Mouse (Mus musculus) CH12.LX (cell line): ENCODE measurements around the gene Ndufb5. TPM values are rescaled to one million over a fixed set of nuclear protein-coding genes. Genes with fewer than 3 reads are reported as not detected.
A peak's percentile ranks its signal among the peaks of the same experiment; 100 is the strongest.

Experiments used
- DNase-seq: peaks from one replicate; pipeline ENCODE4 v3.0.0-alpha.2; 2013; ENCODE audit errors: extremely low read depth
- H3K27ac ChIP-seq: 2 replicates; pipeline ENCODE4 v1.5.1; 2012; ENCODE audit warnings: low read depth, mild to moderate bottlenecking, control low read depth, moderate library complexity; ENCODE audit not compliant: insufficient read depth
- H3K27me3 ChIP-seq: replicated peaks from 2 replicates; pipeline ENCODE3; 2012; ENCODE audit warnings: inconsistent platforms
- H3K36me3 ChIP-seq, 2 experiments: replicated peaks in 1 of 2; 2 replicates each; pipeline versions ENCODE3 to v1.6.1; 2012; ENCODE audit warnings: inconsistent platforms in 1 of 2, low read length in 1 of 2, mild to moderate bottlenecking in 1 of 2, mixed read lengths in 1 of 2, moderate library complexity in 1 of 2; ENCODE audit not compliant: control insufficient read depth in 1 of 2, insufficient read depth in 1 of 2
- H3K4me1 ChIP-seq, 2 experiments: 2 replicates each; pipeline ENCODE4 v1.6.1; 2012; ENCODE audit warnings: inconsistent platforms in 1 of 2, moderate library complexity in 1 of 2; ENCODE audit not compliant: insufficient read depth in 2 of 2, control insufficient read depth in 1 of 2
- H3K4me2 ChIP-seq: 2 replicates; pipeline ENCODE4 v1.6.1; 2012; ENCODE audit warnings: low read depth, mild to moderate bottlenecking, control low read depth; ENCODE audit not compliant: poor library complexity, insufficient read depth, severe bottlenecking
- H3K4me3 ChIP-seq, 3 experiments: fragments of 150-350 bp in 1 of 3; sonication (generic) in 1 of 3; replicated peaks in 1 of 3; 2 replicates each; pipeline versions ENCODE3 to v1.5.1; 2011 to 2012; ENCODE audit warnings: low read depth in 2 of 3, low read length in 2 of 3, mild to moderate bottlenecking in 2 of 3, moderate library complexity in 2 of 3, control low read depth in 1 of 3, improper control_type of control experiment in 1 of 3, inconsistent platforms in 1 of 3, mixed read lengths in 1 of 3; ENCODE audit not compliant: poor library complexity in 1 of 3
- H3K79me2 ChIP-seq: replicated peaks from 2 replicates; pipeline ENCODE4 v1.6.1; 2012; ENCODE audit warnings: mild to moderate bottlenecking, moderate library complexity; ENCODE audit not compliant: control insufficient read depth, poor library complexity, insufficient read depth, severe bottlenecking; ENCODE audit errors: extremely low read depth
- H3K9ac ChIP-seq: 2 replicates; pipeline ENCODE4 v1.6.1; 2012; ENCODE audit warnings: low read depth, mild to moderate bottlenecking, control low read depth, moderate library complexity; ENCODE audit not compliant: insufficient read depth
- H3K9me3 ChIP-seq: replicated peaks from 2 replicates; pipeline ENCODE3; 2012; ENCODE audit warnings: low read length, inconsistent platforms, mixed read lengths
- CHD1 ChIP-seq: IDR thresholded peaks from 2 replicates; pipeline ENCODE4 v1.6.1; 2012; ENCODE audit warnings: low read depth, low read length, improper control_type of control experiment, inconsistent platforms
- EP300 ChIP-seq: IDR thresholded peaks from 2 replicates; pipeline ENCODE4 v1.6.1; 2011; ENCODE audit warnings: low read length, improper control_type of control experiment
- ETS1 ChIP-seq: conservative IDR thresholded peaks from 2 replicates; pipeline ENCODE4 v1.6.1; 2012; ENCODE audit warnings: low read depth, mild to moderate bottlenecking, inconsistent platforms, low read length, improper control_type of control experiment, moderate library complexity
- HCFC1 ChIP-seq: IDR thresholded peaks from 2 replicates; pipeline ENCODE4 v1.6.1; 2012; ENCODE audit warnings: low read depth, mild to moderate bottlenecking, inconsistent platforms, low read length, improper control_type of control experiment
- IRF4 ChIP-seq: IDR thresholded peaks from 2 replicates; pipeline ENCODE4 v1.6.1; 2014; ENCODE audit warnings: low read depth, mild to moderate bottlenecking, inconsistent platforms, low read length, improper control_type of control experiment
- JUND ChIP-seq: conservative IDR thresholded peaks from 2 replicates; pipeline ENCODE4 v1.6.1; 2011; ENCODE audit warnings: low read depth, low read length, improper control_type of control experiment
- KAT2A ChIP-seq: IDR thresholded peaks from 2 replicates; pipeline ENCODE4 v1.6.1; 2012; ENCODE audit warnings: low read length, improper control_type of control experiment, inconsistent platforms; ENCODE audit not compliant: insufficient replicate concordance
- MAFK ChIP-seq: IDR thresholded peaks from 2 replicates; pipeline ENCODE4 v1.6.1; 2011; ENCODE audit warnings: low read length, improper control_type of control experiment; ENCODE audit not compliant: insufficient replicate concordance
- MAZ ChIP-seq: IDR thresholded peaks from 2 replicates; pipeline ENCODE4 v1.6.1; 2012; ENCODE audit warnings: low read depth, mild to moderate bottlenecking, inconsistent platforms, low read length, improper control_type of control experiment, moderate library complexity
- PAX5 ChIP-seq: IDR thresholded peaks from 2 replicates; pipeline ENCODE4 v1.6.1; 2012; ENCODE audit warnings: low read length, inconsistent platforms, mixed read lengths
- RAD21 ChIP-seq: IDR thresholded peaks from 2 replicates; pipeline ENCODE4 v1.6.1; 2011; ENCODE audit warnings: low read depth, mild to moderate bottlenecking, low read length, improper control_type of control experiment, moderate library complexity
- RCOR1 ChIP-seq: conservative IDR thresholded peaks from 2 replicates; pipeline ENCODE4 v1.6.1; 2012; ENCODE audit warnings: low read depth, mild to moderate bottlenecking, inconsistent platforms, low read length, improper control_type of control experiment
- UBTF ChIP-seq: IDR thresholded peaks from 2 replicates; pipeline ENCODE4 v1.6.1; 2012; ENCODE audit warnings: low read depth, mild to moderate bottlenecking, inconsistent platforms, low read length, improper control_type of control experiment, moderate library complexity
- USF1 ChIP-seq: IDR thresholded peaks from 2 replicates; pipeline ENCODE4 v1.6.1; 2014; ENCODE audit warnings: low read depth, mild to moderate bottlenecking, inconsistent platforms, low read length, improper control_type of control experiment
- USF2 ChIP-seq: conservative IDR thresholded peaks from 2 replicates; pipeline ENCODE4 v1.6.1; 2011; ENCODE audit warnings: low read depth, low read length, improper control_type of control experiment
- ZC3H11A ChIP-seq: IDR thresholded peaks from 2 replicates; pipeline ENCODE4 v1.6.1; 2012; ENCODE audit warnings: low read depth, mild to moderate bottlenecking, inconsistent platforms, low read length, improper control_type of control experiment
- ZMIZ1 ChIP-seq: IDR thresholded peaks from 2 replicates; pipeline ENCODE4 v1.6.1; 2012; ENCODE audit warnings: low read depth, mild to moderate bottlenecking, inconsistent platforms, low read length, improper control_type of control experiment
- ZNF384 ChIP-seq: IDR thresholded peaks from 2 replicates; pipeline ENCODE4 v1.6.1; 2012; ENCODE audit warnings: low read depth, low read length, improper control_type of control experiment, inconsistent platforms
- dilution Hi-C: fragments of 300-500 bp; cut with MboI; formaldehyde crosslinking; loops from 2 replicates; pipeline ENCODE4 v1.14.3; 2020; ENCODE audit warnings: low sequenced_read_pairs; ENCODE audit not compliant: extremely low pct_unique_long_range_greater_than_20kb, extremely low pct_ligation_motif_present
- in situ Hi-C: fragments of 300-500 bp; cut with MboI; formaldehyde crosslinking; loops from 3 replicates; pipeline ENCODE4 v1.14.3; 2019; ENCODE audit warnings: low sequenced_read_pairs, low pct_ligation_motif_present, low pct_unique_long_range_greater_than_20kb, mixed read lengths
- polyA plus RNA-seq: library from polyadenylated mRNA; unstranded; fragments of >175 nt; gene quantifications from 2 replicates; pipeline ENCODE4 v1.2.1, GENCODE M21; 2012; ENCODE audit warnings: low read depth; ENCODE audit not compliant: insufficient read length
- total RNA-seq, 2 experiments: library from RNA; depleted of rRNA; stranded (reverse); fragments of 300-350 nt in 1 of 2; fragments of >200 nt in 1 of 2; gene quantifications; 2 replicates each; pipeline ENCODE4 v1.2.3; 2012 to 2014

Ndufb5 gene
- total and polyA plus RNA-seq, 3 experiments, result 145 to 467 (median 179) TPM

DNA sequence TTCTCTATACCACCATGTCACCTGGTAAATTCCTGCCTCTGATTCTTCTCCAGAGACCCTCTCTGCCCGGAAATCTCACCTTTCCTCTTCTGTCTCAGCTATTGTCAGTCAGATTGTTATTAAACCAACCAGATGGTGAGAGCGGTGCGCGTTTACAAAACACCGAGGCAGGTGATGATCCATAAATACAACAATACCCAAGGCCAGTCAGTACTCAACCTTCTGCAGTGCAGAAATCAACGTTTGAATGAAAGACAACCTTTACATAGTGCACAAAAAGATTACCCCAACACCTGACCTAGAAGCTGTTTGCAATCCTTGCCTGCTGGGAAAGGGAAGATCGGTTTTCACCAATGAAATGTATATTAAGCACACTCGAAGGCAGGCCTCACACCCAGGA lies 26.2 kb downstream of the Ndufb5 start:
- DNase-seq, result no peak
- Histone ChIP-seq H3K4me2 (no peak overlapping the region), H3K27me3 (no peaks in the 10 kb centered on the region), H3K4me1 (no peaks in the 10 kb centered on the region), H3K79me2 (no peaks in the 10 kb centered on the region), H3K4me3 (no peak overlapping the region), H3K36me3 (no peaks in the 10 kb centered on the region), H3K9me3 (no peaks in the 10 kb centered on the region), H3K9ac (no peak overlapping the region), H3K27ac (no peak overlapping the region)
- in situ Hi-C loops, result no loop called here
- dilution Hi-C loops, result no loop called here
- no peak for TF ChIP-seq MAFK

- no peaks in the 10 kb centered on the region for H3K9me3 ChIP-seq
- peak; percentile 7 for DNase-seq
- H3K79me2 ChIP-seq, result no peaks in the 10 kb centered on the region
- TF ChIP-seq CHD1 (no peak), UBTF (no peak), RAD21 (no peak), ETS1 (no peak)
- H3K36me3 ChIP-seq, result no peaks in the 10 kb centered on the region
- in situ Hi-C loops, result no loop called here
- no peaks in the 10 kb centered on the region for H3K27me3 ChIP-seq
- H3K4me1 ChIP-seq, result no peaks in the 10 kb centered on the region
- H3K4me2 ChIP-seq, result no peak overlapping the region
- no peak overlapping the region for H3K4me3 ChIP-seq
- H3K9ac ChIP-seq, result no peak overlapping the region
- dilution Hi-C loops, result no loop called here
- H3K27ac ChIP-seq, result no peak overlapping the region
Measured at GRCm38 (mm10) chr3:32763902-32764301, 27.1 kb downstream of the Ndufb5 start.

- no peaks in the 10 kb centered on the region for H3K36me3 ChIP-seq
- in situ Hi-C loops, result no loop called here
- dilution Hi-C loops, result no loop called here
- no peak overlapping the region for H3K9ac ChIP-seq
- H3K4me2 ChIP-seq, result no peak overlapping the region
- H3K27me3 ChIP-seq, result no peaks in the 10 kb centered on the region
- no peak for DNase-seq
- H3K9me3 ChIP-seq, result no peaks in the 10 kb centered on the region
- no peak overlapping the region for H3K27ac ChIP-seq
- no peak overlapping the region for H3K4me3 ChIP-seq
- no peaks in the 10 kb centered on the region for H3K4me1 ChIP-seq
- TF ChIP-seq IRF4 (no peak), ZC3H11A (no peak), EP300 (no peak), HCFC1 (no peak), ZNF384 (no peak), MAZ (no peak), USF2 (no peak), ETS1 (no peak), USF1 (no peak), ZMIZ1 (no peak), PAX5 (no peak), KAT2A (no peak), JUND (no peak), RCOR1 (no peak)
- no peaks in the 10 kb centered on the region for H3K79me2 ChIP-seq
Measured at GRCm38 (mm10) chr3:32770781-32771180, 34.0 kb downstream of the Ndufb5 start.
